Mouse (Mus musculus): ENCODE data around the gene Dyrk3. TPM values are rescaled to one million over a fixed set of nuclear protein-coding genes. Genes with fewer than 3 reads are reported as not detected.
A peak's percentile ranks its signal among the peaks of the same experiment; 100 is the strongest.

The Dyrk3 gene
- polyA plus RNA-seq, 1 experiment from 2014 or later = 7.1 TPM

DNA sequence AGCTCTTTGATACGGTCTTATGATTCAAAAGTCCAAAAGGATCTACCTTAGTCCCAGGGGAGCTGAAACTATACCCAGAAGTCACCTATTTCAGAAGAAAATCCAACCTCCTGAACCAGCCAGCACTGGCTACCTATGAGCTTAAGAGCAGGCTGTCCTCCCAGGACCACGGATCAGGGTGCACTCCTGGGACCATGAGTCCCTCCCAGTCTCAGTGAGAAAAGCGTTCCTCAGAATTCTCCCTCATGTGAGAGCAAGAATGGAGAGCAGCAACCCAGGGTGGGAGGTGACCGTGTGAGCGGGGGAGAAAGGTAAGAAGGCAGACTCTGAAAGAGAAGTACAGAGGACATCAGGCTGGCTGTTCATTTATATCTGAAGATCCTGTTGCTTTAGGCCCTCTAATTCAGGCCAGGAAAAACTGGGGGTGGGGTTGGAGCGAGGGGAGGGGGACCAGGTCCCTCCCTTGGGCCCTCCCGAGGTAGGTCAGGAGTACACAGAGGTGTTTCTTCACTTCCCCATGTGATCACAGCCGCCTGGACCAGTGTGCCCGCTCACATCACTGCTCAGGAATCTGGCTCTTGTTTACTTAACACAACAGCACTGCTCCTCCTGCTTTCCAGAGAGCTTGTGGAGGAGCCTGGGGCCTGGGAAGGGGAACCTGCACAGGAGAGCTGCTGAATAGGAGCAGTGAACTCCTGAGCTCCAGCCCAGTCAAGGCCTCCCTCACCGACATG lies 30.4 kb downstream of the Dyrk3 start:
- WGBS = 48% methylated on average over 10 of the region's 10 CpGs
- Histone ChIP-seq H3K9ac (no peak overlapping the region), H3K27ac (replicated peaks) (peak overlapping the region; percentile 82), H3K9me3 (replicated peaks) (no peaks in the 10 kb centered on the region), H3K4me2 (replicated peaks) (no peak overlapping the region), H3K4me1 (peaks cover 27% of the 10 kb centered on the region), H3K36me3 (no peaks in the 10 kb centered on the region), H3K4me3 (replicated peaks) (no peak overlapping the region), H3K27me3 (no peaks in the 10 kb centered on the region)
- peak; percentile 81 for ATAC-seq (ENCODE audit: insufficient number of reproducible peaks, low FRiP score, low TSS enrichment, low read depth)

DNA sequence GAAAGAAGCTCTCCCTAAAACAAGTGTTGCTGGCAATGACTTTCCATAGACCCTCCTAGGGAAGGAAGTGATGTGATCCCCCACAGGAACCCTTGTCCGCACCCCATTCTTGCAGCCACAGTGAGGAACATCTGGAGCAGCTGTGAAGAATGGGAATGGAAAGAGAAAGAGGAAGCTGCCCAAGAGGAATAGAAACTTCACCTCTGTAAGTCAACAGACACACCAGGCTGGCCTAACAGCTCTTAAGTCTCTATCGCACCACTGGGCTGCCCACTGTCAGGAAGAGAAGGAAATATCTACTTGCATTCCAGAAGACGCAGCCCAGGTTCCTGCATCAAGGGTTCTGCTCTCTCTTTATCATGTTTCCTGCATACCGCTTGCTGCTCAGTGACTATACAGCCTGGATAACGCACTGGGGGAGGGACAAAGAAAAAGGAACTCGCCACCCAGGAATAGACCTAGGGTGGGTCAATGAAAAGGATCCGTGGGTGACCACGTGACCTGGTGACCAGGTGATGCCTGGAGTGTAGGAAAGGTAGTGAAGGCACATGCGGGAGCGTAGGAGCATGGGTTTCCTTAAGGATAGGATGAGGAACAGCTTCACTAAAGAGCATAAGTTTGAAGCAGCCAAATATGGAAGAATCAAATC lies 34.2 kb downstream of the Dyrk3 start:
- no peak for ATAC-seq (ENCODE audit: insufficient number of reproducible peaks, low FRiP score, low TSS enrichment, low read depth)
- 82% methylated on average over 10 of the region's 10 CpGs for WGBS

GRCm38 (mm10) chr1:131100808-131101207 lies 37.3 kb downstream of the Dyrk3 start:
- 66% methylated on average over 1 of the region's 1 CpGs for WGBS
- Histone ChIP-seq H3K9ac (no peak overlapping the region), H3K36me3 (no peaks in the 10 kb centered on the region), H3K4me1 (peaks cover 10% of the 10 kb centered on the region), H3K9me3 (replicated peaks) (no peaks in the 10 kb centered on the region), H3K27me3 (no peaks in the 10 kb centered on the region), H3K4me2 (replicated peaks) (no peak overlapping the region), H3K27ac (replicated peaks) (no peak overlapping the region), H3K4me3 (replicated peaks) (no peak overlapping the region)
- ATAC-seq (ENCODE audit: insufficient number of reproducible peaks, low FRiP score, low TSS enrichment, low read depth) = no peak

More for the DNA sequence above, 34.2 kb downstream of the Dyrk3 start:
- Histone ChIP-seq H3K9me3 (replicated peaks) (no peaks in the 10 kb centered on the region), H3K4me2 (replicated peaks) (no peak overlapping the region), H3K4me1 (peaks cover 10% of the 10 kb centered on the region), H3K27me3 (no peaks in the 10 kb centered on the region), H3K4me3 (replicated peaks) (no peak overlapping the region), H3K27ac (replicated peaks) (no peak overlapping the region), H3K36me3 (no peaks in the 10 kb centered on the region), H3K9ac (no peak overlapping the region)

DNA sequence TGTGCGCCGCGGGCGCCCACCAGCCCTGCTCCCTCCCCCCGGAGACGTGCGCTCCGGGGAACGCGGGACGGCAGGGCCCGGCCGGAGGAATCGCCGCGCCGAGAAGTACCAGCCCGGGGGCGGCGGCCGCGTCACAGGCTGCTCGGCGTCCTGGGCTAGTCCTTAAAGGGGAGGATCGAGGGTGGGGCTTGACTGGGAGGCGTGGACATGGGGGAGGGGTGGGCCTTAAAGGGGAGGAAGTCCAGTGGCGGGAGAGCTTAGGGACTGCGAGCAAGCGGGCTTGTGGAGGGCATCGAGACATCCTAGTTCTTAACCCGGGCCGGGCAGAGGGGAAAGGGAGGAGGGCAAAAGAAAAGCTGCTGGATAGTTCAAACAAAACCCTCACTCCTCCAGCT lies 40.4 kb downstream of the Dyrk3 start, which contains the start of gene Mapkapk2:
TSS of gene Mapkapk2 (minus strand) at position 127 of the 395 bp plus-strand sequence.
- Histone ChIP-seq H3K27ac (replicated peaks) (peak within 1 kb of the TSS; percentile 87), H3K27me3 (no peaks in the 10 kb centered on the region), H3K4me2 (replicated peaks) (peak within 1 kb of the TSS; percentile 68), H3K9ac (peak within 1 kb of the TSS; percentile 83), H3K9me3 (replicated peaks) (no peaks in the 10 kb centered on the region), H3K4me3 (replicated peaks) (peak within 1 kb of the TSS; percentile 92), H3K36me3 (no peaks in the 10 kb centered on the region), H3K4me1 (peaks cover 31% of the 10 kb centered on the region)
- peak; percentile 97 for ATAC-seq (ENCODE audit: insufficient number of reproducible peaks, low FRiP score, low TSS enrichment, low read depth)
- under 1% methylated on average over 32 of the region's 32 CpGs for WGBS

DNA sequence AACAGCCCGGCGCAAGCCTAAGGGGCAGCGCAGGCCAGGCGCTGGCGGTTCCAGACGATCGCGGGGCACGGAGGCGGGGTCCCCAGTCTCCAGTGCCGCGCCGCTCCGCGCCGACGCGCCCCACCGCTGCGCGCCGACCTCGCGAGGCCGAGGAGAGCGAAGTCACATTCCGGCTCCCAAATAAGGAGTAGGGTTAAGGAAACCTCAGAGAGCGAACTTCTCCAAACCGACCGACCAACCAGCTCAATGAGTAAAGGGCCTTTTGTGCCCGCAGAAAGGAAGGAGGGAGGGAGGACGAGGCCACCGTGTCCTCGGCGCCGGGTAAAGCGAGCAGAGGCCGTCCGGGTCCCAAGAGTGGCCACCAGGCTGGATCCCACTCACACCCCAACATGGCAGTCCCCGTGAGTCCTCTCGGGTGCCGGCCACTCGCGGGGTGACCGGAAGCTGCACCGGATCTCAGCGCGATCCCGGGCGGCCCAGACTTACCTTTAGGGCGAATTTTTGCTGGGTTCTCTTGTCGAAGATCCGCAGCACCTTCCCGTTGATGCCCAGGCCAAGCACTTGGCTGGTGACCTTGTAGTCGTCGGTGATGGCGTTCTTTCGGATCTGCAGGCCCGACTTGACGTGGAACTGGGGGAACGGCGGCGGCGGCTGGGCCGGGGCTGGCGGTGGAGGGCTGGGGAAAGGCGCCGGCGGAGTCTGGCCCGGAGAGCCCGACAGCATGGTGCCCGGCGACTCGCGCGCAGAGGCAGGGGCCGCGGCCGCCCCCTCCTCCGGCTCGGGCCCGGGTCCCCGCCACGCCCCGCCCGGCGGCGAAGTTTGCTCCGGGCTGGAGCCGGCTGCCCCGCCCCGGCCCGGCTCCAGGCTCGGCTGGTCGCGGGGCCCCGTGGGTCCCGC lies 41.1 kb downstream of the Dyrk3 start:
- H3K27ac ChIP-seq (replicated peaks) = peak overlapping the region; percentile 87
- H3K4me1 ChIP-seq = peaks cover 38% of the 10 kb centered on the region
- under 1% methylated on average over 79 of the region's 98 CpGs for WGBS
- H3K4me2 ChIP-seq (replicated peaks) = peak overlapping the region; percentile 68
- no peaks in the 10 kb centered on the region for H3K36me3 ChIP-seq
- ATAC-seq (ENCODE audit: insufficient number of reproducible peaks, low FRiP score, low TSS enrichment, low read depth) = peak; percentile 69; the same call in 1 of the 2 replicates
- no peaks in the 10 kb centered on the region for H3K9me3 ChIP-seq (replicated peaks)
- no peaks in the 10 kb centered on the region for H3K27me3 ChIP-seq
- H3K9ac ChIP-seq = peak overlapping the region; percentile 83
- H3K4me3 ChIP-seq (replicated peaks) = peak overlapping the region; percentile 92

DNA sequence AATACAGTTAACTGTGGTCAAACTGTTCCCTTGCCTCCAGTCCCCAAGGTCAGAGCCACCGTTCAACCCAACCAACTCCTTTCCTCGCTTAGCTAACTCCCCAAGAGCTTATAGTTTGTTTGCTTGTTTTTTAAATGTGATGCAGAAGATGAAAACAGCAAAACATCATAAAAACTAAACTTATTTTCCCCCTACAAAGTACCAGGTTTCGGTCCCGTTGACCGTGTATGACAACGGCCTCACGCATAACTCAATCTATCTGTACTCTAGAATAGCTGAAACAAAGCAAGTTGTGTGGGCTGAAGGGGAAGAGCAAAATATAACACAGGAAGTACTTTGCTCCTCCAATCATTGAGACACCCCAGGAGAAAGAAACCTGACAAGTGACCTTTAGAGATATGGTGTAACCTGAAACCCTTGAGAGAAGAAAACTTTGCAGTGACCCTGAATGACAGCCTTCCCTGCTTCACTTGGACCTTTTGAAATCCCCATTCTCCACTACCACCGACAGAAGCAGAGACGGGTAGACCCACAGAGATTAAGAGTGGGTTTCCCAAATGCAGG lies 41.9 kb downstream of the Dyrk3 start:
- Histone ChIP-seq H3K27me3 (no peaks in the 10 kb centered on the region), H3K27ac (replicated peaks) (peak overlapping the region; percentile 87), H3K4me1 (peaks cover 43% of the 10 kb centered on the region), H3K36me3 (no peaks in the 10 kb centered on the region), H3K9ac (peak overlapping the region; percentile 83), H3K9me3 (replicated peaks) (no peaks in the 10 kb centered on the region), H3K4me3 (replicated peaks) (peak overlapping the region; percentile 92), H3K4me2 (replicated peaks) (peak overlapping the region; percentile 68)
- ATAC-seq (ENCODE audit: insufficient number of reproducible peaks, low FRiP score, low TSS enrichment, low read depth) = no peak
- WGBS = 13% methylated on average over 9 of the region's 9 CpGs

GRCm38 (mm10) chr1:131095574-131095973 lies 42.6 kb downstream of the Dyrk3 start:
- H3K9ac ChIP-seq = peak overlapping the region; percentile 4; the same call in 1 of the 2 replicates

GRCm38 (mm10) chr1:131093889-131094288 lies 44.3 kb downstream of the Dyrk3 start:
- peaks cover 66% of the 10 kb centered on the region for H3K4me1 ChIP-seq
- H3K9me3 ChIP-seq (replicated peaks) = no peaks in the 10 kb centered on the region
- no peak for ATAC-seq (ENCODE audit: insufficient number of reproducible peaks, low FRiP score, low TSS enrichment, low read depth)
- H3K27ac ChIP-seq (replicated peaks) = no peak overlapping the region
- no peak overlapping the region for H3K9ac ChIP-seq
- 83% methylated on average over 8 of the region's 8 CpGs for WGBS
- no peak overlapping the region for H3K4me3 ChIP-seq (replicated peaks)
- no peaks in the 10 kb centered on the region for H3K27me3 ChIP-seq
- no peak overlapping the region for H3K4me2 ChIP-seq (replicated peaks)
- no peaks in the 10 kb centered on the region for H3K36me3 ChIP-seq

More at GRCm38 (mm10) chr1:131095574-131095973, 42.6 kb downstream of the Dyrk3 start:
- Histone ChIP-seq H3K27me3 (no peaks in the 10 kb centered on the region), H3K4me3 (replicated peaks) (peak overlapping the region; percentile 92), H3K36me3 (no peaks in the 10 kb centered on the region), H3K4me1 (peaks cover 49% of the 10 kb centered on the region), H3K9me3 (replicated peaks) (no peaks in the 10 kb centered on the region), H3K4me2 (replicated peaks) (peak overlapping the region; percentile 68), H3K27ac (replicated peaks) (peak overlapping the region; percentile 44; the same call in 1 of the 2 replicates)
- ATAC-seq (ENCODE audit: insufficient number of reproducible peaks, low FRiP score, low TSS enrichment, low read depth) = no peak
- WGBS = 20% methylated on average over 8 of the region's 8 CpGs

GRCm38 (mm10) chr1:131092846-131093245 lies 45.3 kb downstream of the Dyrk3 start:
- Histone ChIP-seq H3K9me3 (replicated peaks) (no peaks in the 10 kb centered on the region), H3K4me1 (peaks cover 70% of the 10 kb centered on the region), H3K36me3 (no peaks in the 10 kb centered on the region), H3K9ac (no peak overlapping the region), H3K27ac (replicated peaks) (no peak overlapping the region), H3K4me2 (replicated peaks) (no peak overlapping the region), H3K27me3 (no peaks in the 10 kb centered on the region), H3K4me3 (replicated peaks) (no peak overlapping the region)
- 93% methylated on average over 3 of the region's 3 CpGs for WGBS
- no peak for ATAC-seq (ENCODE audit: insufficient number of reproducible peaks, low FRiP score, low TSS enrichment, low read depth)

DNA sequence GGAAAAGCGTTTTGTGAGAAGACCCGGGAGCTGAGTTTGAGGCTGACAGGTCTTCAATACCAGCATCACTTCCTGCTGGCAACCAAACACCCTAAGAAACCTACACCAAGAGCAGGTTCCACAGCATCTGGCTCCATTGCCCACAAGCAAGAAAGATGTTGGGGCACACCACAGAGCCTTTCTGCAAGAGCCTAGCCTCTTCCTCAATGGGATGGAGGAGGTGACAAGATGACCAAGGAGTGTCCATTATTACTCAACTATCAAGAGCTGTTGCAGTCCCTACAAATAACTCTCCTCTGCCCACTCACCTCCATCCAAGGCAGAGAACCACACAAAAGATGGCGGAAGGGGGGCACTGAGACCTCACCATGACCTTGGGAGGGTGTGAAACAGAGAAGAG lies 46.0 kb downstream of the Dyrk3 start:
- Histone ChIP-seq H3K27me3 (no peaks in the 10 kb centered on the region), H3K9me3 (replicated peaks) (no peaks in the 10 kb centered on the region), H3K36me3 (no peaks in the 10 kb centered on the region), H3K27ac (replicated peaks) (no peak overlapping the region), H3K9ac (no peak overlapping the region), H3K4me3 (replicated peaks) (no peak overlapping the region), H3K4me1 (peaks cover 72% of the 10 kb centered on the region), H3K4me2 (replicated peaks) (no peak overlapping the region)
- WGBS = 80% methylated on average over 3 of the region's 3 CpGs
- no peak for ATAC-seq (ENCODE audit: insufficient number of reproducible peaks, low FRiP score, low TSS enrichment, low read depth)
